ENCODE assay signal across 15 mouse cellular contexts in genomic region chr11:118915888-118916287, GRCm38 (mm10). TPM values are rescaled to one million over a fixed set of nuclear protein-coding genes. Genes with fewer than 3 reads are reported as not detected.
DNase-seq lines count a peak whose midpoint lies in the region; ATAC-seq lines count a peak whose summit lies in the region.
"Had no signal": no experiment of that assay in that cellular context is flagged by ENCODE, and none has a peak within 500 bp of the region (broad histone marks: within the 10 kb centered on the region; RNA-seq: fewer than 3 reads in every experiment).

No protein-coding gene starts in this region.

- peak overlapping the region; percentile 79 for H3K27ac ChIP-seq in forebrain, embryonic 10.5 days
- H3K27ac ChIP-seq in hindbrain, embryonic 12.5 days: peak overlapping the region; percentile 74
- peak overlapping the region; percentile 68 for H3K27ac ChIP-seq in midbrain, embryonic 14.5 days (replicated peaks; ENCODE audit: low read depth, low read length)
- H3K27ac ChIP-seq: stomach, embryonic 15.5 days had no signal

- H3K36me3 ChIP-seq in forebrain, embryonic 10.5 days (replicated peaks): no peaks in the 10 kb centered on the region
- H3K36me3 ChIP-seq in hindbrain, embryonic 12.5 days: no peaks in the 10 kb centered on the region
- no peaks in the 10 kb centered on the region for H3K36me3 ChIP-seq in midbrain, embryonic 14.5 days (ENCODE audit: control insufficient read depth, insufficient read depth, low read length)
- H3K36me3 ChIP-seq: stomach, embryonic 15.5 days had no signal

- peak overlapping the region; percentile 19; the same call in 1 of the 2 replicates for H3K9ac ChIP-seq in hindbrain, embryonic 12.5 days
- H3K9ac ChIP-seq in midbrain, embryonic 14.5 days (replicated peaks; ENCODE audit: low read length): no peak overlapping the region
- H3K9ac ChIP-seq: stomach, embryonic 15.5 days had no signal

- ATAC-seq in hindbrain, embryonic 12.5 days (ENCODE audit: low FRiP score): no peak
- ATAC-seq in midbrain, embryonic 14.5 days (ENCODE audit: low FRiP score, low TSS enrichment): no peak

- no peaks in the 10 kb centered on the region for H3K9me3 ChIP-seq in forebrain, embryonic 10.5 days
- no peaks in the 10 kb centered on the region for H3K9me3 ChIP-seq in hindbrain, embryonic 12.5 days (replicated peaks)
- no peaks in the 10 kb centered on the region for H3K9me3 ChIP-seq in midbrain, embryonic 14.5 days (ENCODE audit: control insufficient read depth, low read length)
- H3K9me3 ChIP-seq: stomach, embryonic 15.5 days had no signal

- peaks cover 36% of the 10 kb centered on the region for H3K4me1 ChIP-seq in forebrain, embryonic 10.5 days
- H3K4me1 ChIP-seq in hindbrain, embryonic 12.5 days: peaks cover 32% of the 10 kb centered on the region
- peaks cover 21% of the 10 kb centered on the region for H3K4me1 ChIP-seq in midbrain, embryonic 14.5 days (ENCODE audit: control insufficient read depth, insufficient read depth, low read length)
- H3K4me1 ChIP-seq: stomach, embryonic 15.5 days had no signal

- H3K4me3 ChIP-seq in forebrain, embryonic 10.5 days: no peak overlapping the region
- no peak overlapping the region for H3K4me3 ChIP-seq in hindbrain, embryonic 12.5 days
- no peak overlapping the region for H3K4me3 ChIP-seq in midbrain, embryonic 14.5 days (replicated peaks; ENCODE audit: low read depth, low read length)
- H3K4me3 ChIP-seq: stomach, embryonic 15.5 days had no signal

- H3K4me2 ChIP-seq in hindbrain, embryonic 12.5 days (replicated peaks): no peak overlapping the region
- peak overlapping the region; percentile 19; the same call in 1 of the 2 replicates for H3K4me2 ChIP-seq in midbrain, embryonic 14.5 days (ENCODE audit: low read length)
- H3K4me2 ChIP-seq: liver, embryonic 11.5 days; stomach, embryonic 15.5 days had no signal

- peak; percentile 69 to 74 for DNase-seq in cerebellum, postnatal 10 days
- DNase-seq in cerebellum, adult 8-10 months: no peak
- DNase-seq in forebrain, embryonic 10.5 days (ENCODE audit: extremely low spot score, low spot score): no peak
- DNase-seq in midbrain, embryonic 14.5 days: peak; percentile 27
- DNase-seq in MN1 (ENCODE audit: low spot score): no peak
- DNase-seq in kidney, adult 18-20 months: no peak
- DNase-seq in right cerebral cortex, postnatal 25 days: no peak
- DNase-seq: cerebellum, adult 9-10 months; gastrocnemius, postnatal 10 days; kidney, adult 2 months; kidney, postnatal 4 days; thymus, postnatal 14 days had no signal

- H3K27me3 ChIP-seq in forebrain, embryonic 10.5 days (ENCODE audit: poor library complexity, severe bottlenecking): peaks cover 43% of the 10 kb centered on the region
- H3K27me3 ChIP-seq in hindbrain, embryonic 12.5 days: peaks cover 4% of the 10 kb centered on the region
- no peaks in the 10 kb centered on the region for H3K27me3 ChIP-seq in midbrain, embryonic 14.5 days (ENCODE audit: control insufficient read depth, insufficient read depth, low read length)

- 58% methylated on average over 2 of the region's 2 CpGs for WGBS in forebrain, embryonic 10.5 days
- 26% methylated on average over 2 of the region's 2 CpGs for WGBS in hindbrain, embryonic 12.5 days
- WGBS in midbrain, embryonic 14.5 days: 15% methylated on average over 2 of the region's 2 CpGs

RNA-seq across cellular contexts. Expression of gene Rbfox3, which starts 4.5 kb away (rescaled TPM):
- polyA plus RNA-seq in forebrain, embryonic 10.5 days (2016; fragmentation: Nextera tagmentation; extraction: Ambion mirVana): 2.0 and 2.6 TPM in 2 replicates
- polyA plus RNA-seq in hindbrain, embryonic 12.5 days (2016; fragmentation: Nextera tagmentation; extraction: Ambion mirVana): 26.5 and 33.6 TPM in 2 replicates
- polyA plus RNA-seq in midbrain, embryonic 14.5 days (2014; fragmentation: Nextera tagmentation; extraction: Ambion mirVana): 31.7 and 41.9 TPM in 2 replicates

Comparison
In these comparisons a context has a peak if more than half of its experiments do, and no peak if none do; other contexts are left out.
1. DNase-seq: peak in cerebellum, postnatal 10 days (2 of 2) and midbrain, embryonic 14.5 days (single experiment); none in cerebellum, adult 8-10 months (single experiment), forebrain, embryonic 10.5 days (single experiment), MN1 (single experiment), kidney, adult 18-20 months (single experiment) and right cerebral cortex, postnatal 25 days (single experiment).
2. Peak in every context shown above with its lines, with median percentiles within 50 percentile points of each other: H3K27ac ChIP-seq.